Mouse (Mus musculus) heart, embryonic 15.5 days (tissue): ENCODE data around the gene Cyp4a12a. TPM values are rescaled to one million over a fixed set of nuclear protein-coding genes. Genes with fewer than 3 reads are reported as not detected.
"Not testable (repeated sequence)": the region's sequence is repeated elsewhere in the genome, so short reads cannot be mapped to it uniquely, and the experiment has no call there.

Experiments used
- ATAC-seq: fragments of 200-750 bp; cut with Nextera tagmentation; replicated peaks from 2 replicates; pipeline ENCODE4 v1.8.0; 2017; ENCODE audit warnings: low read depth, moderate TSS enrichment; ENCODE audit not compliant: insufficient number of reproducible peaks, insufficient read depth, low FRiP score
- H3K27ac ChIP-seq: fragments of 300-500 bp; sonication (generic); 2 replicates; pipeline ENCODE4 v1.5.1; 2015; ENCODE audit warnings: mild to moderate bottlenecking, inconsistent platforms
- H3K27me3 ChIP-seq: fragments of 300-500 bp; sonication (generic); 2 replicates; pipeline ENCODE4 v1.6.1; 2015; ENCODE audit warnings: inconsistent platforms
- H3K36me3 ChIP-seq: fragments of 300-500 bp; sonication (generic); 2 replicates; pipeline ENCODE4 v1.6.1; 2015; ENCODE audit warnings: mild to moderate bottlenecking, inconsistent platforms
- H3K4me1 ChIP-seq: fragments of 300-500 bp; sonication (generic); replicated peaks from 2 replicates; pipeline ENCODE4 v1.6.1; 2015; ENCODE audit warnings: inconsistent platforms
- H3K4me2 ChIP-seq: fragments of 300-500 bp; sonication (generic); 2 replicates; pipeline ENCODE4 v1.6.1; 2015; ENCODE audit warnings: inconsistent platforms, mild to moderate bottlenecking, moderate library complexity
- H3K4me3 ChIP-seq: fragments of 300-500 bp; sonication (generic); 2 replicates; pipeline ENCODE4 v1.5.1; 2015; ENCODE audit warnings: mild to moderate bottlenecking, inconsistent platforms
- H3K9ac ChIP-seq: fragments of 300-500 bp; sonication (generic); 2 replicates; pipeline ENCODE4 v1.6.1; 2015; ENCODE audit warnings: mild to moderate bottlenecking, inconsistent platforms
- H3K9me3 ChIP-seq: fragments of 300-500 bp; sonication (generic); replicated peaks from 2 replicates; pipeline ENCODE4 v1.6.1; 2016; ENCODE audit warnings: inconsistent platforms
- WGBS: fragments of 180-500 bp; shearing (Covaris S2); methylation state at CpG from one replicate; pipeline ENCODE4 v1.1.7; 2015; ENCODE audit warnings: mixed read lengths; 5-methylcytosine and 5-hydroxymethylcytosine counted together
- polyA plus RNA-seq: library from polyadenylated mRNA; unstranded; fragments of >200 nt; fragmentation: Nextera tagmentation; extraction: Ambion mirVana; gene quantifications from 2 replicates; pipeline ENCODE4 v1.2.1, GENCODE M21; 2015

The Cyp4a12a gene
- polyA plus RNA-seq: not detected in 2 replicates

DNA sequence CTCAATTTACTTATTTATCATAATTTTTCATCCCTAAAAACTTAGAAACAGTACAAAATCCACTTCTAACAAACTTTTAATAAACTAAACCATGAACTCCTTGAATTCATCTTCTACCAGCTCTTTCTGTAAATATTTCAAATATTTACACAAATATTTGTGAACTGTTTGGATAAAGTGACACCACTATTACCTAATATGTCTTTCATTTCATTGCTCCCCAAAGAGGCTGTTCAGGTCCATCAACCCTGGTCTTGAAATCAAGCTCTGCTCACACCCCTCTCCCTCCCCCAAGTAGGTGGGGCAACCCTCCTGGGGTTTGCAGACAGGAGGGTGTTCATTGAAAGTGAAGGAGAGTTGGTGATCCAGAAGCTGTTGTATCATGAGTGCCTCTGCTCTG is at the start of gene Cyp4a12a:
Cyp4a12a (plus strand) TSS at position 301 of the 400 bp plus-strand sequence.
- not testable (repeated sequence) for ATAC-seq, H3K9ac ChIP-seq, H3K4me3 ChIP-seq, H3K9me3 ChIP-seq, H3K4me2 ChIP-seq, H3K36me3 ChIP-seq, H3K27ac ChIP-seq, H3K4me1 ChIP-seq, H3K27me3 ChIP-seq

DNA sequence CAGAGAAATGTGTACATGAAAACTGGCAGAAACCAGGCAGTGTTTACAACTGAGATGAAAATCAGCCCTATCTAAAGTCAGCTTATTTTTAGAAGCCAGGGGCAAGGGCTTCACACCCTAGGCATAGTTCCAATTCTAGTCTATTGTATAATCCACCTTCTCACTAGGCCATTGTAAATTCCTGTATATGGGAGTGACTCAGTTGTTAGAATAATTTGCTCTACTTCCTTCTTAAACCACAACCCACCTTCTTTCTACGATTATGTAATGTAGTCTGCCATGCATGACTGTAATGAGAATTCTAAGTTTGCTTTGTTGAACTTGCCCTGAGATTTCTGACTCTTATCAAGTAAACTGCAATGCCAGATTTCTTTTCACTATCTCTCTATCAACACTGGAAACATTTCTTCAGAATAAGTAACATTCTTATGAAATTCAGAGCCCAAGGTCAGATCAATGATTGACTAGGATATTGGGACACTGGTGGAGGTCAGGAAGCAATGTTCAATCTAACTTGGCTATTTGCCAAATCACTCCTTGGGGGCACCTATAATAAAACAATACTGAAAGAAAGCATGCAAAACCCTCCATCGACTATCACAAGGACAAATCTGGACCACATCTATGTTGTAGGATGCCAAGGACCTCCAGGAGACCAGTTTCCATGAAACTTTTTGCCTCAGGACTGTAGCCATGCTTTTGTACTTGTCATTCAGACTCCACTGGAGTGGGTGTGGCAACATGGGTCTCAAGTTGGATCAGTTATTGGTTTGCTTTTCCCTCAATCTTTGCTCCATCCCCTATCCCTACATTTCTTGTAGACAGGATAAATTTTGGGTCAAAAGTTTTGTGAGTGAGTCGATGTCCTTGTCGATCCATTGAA is 33.9 kb upstream of the Cyp4a12a start:
- not testable (repeated sequence) for ATAC-seq, H3K36me3 ChIP-seq, H3K27ac ChIP-seq, H3K27me3 ChIP-seq, H3K4me1 ChIP-seq, H3K9ac ChIP-seq, H3K4me3 ChIP-seq, H3K9me3 ChIP-seq, H3K4me2 ChIP-seq
- 81% methylated on average over 3 of the region's 4 CpGs for WGBS

DNA sequence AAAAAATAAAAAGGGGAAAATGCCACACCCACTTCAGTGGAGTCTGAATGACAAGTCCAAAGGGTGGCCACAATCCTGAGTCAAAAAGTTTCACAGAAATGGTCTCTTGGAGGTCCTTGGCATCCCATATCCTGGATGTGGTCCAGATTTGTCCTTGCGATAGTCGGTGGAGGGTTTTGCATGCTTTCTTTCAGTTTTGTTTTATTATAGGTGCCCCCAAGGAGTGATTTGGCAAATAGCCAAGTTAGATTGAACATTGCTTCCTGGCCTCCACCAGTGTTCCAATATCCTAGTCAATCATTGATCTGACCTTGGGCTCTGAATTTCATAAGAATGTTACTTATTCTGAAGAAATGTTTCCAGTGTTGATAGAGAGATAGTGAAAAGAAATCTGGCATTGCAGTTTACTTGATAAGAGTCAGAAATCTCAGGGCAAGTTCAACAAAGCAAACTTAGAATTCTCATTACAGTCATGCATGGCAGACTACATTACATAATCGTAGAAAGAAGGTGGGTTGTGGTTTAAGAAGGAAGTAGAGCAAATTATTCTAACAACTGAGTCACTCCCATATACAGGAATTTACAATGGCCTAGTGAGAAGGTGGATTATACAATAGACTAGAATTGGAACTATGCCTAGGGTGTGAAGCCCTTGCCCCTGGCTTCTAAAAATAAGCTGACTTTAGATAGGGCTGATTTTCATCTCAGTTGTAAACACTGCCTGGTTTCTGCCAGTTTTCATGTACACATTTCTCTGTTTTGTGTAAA is 20.4 kb upstream of the Cyp4a12a start:
- WGBS: 87% methylated on average over 2 of the region's 3 CpGs
- ATAC-seq, H3K27ac ChIP-seq, H3K36me3 ChIP-seq, H3K4me1 ChIP-seq, H3K4me3 ChIP-seq, H3K4me2 ChIP-seq, H3K27me3 ChIP-seq, H3K9ac ChIP-seq, H3K9me3 ChIP-seq: not testable (repeated sequence)

DNA sequence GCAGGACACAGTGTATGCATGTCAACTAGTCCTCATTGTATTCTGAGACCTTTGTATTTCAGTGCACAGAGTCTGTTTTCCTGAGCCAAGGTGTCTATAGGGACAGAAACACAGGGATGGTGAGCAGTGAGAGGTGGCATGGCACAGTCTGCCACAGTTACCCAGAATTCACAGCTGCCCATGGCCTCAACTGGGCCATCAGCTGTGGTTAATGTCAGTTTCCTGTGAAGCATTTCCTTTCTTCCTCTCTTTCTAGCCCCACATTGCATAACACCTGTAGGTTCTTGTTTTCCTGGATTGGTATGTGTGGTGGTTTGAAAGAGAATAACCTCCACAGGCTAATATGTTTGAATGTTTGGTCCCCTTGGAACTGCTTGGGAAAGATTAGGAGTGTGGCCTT is 18.5 kb upstream of the Cyp4a12a start:
- Histone ChIP-seq H3K4me2 (peak overlapping the region; percentile 61), H3K36me3 (no peaks in the 10 kb centered on the region), H3K9me3 (no peaks in the 10 kb centered on the region), H3K4me1 (no peaks in the 10 kb centered on the region), H3K4me3 (no peak overlapping the region), H3K27me3 (no peaks in the 10 kb centered on the region), H3K27ac (no peak overlapping the region), H3K9ac (no peak overlapping the region)
- no peak for ATAC-seq

DNA sequence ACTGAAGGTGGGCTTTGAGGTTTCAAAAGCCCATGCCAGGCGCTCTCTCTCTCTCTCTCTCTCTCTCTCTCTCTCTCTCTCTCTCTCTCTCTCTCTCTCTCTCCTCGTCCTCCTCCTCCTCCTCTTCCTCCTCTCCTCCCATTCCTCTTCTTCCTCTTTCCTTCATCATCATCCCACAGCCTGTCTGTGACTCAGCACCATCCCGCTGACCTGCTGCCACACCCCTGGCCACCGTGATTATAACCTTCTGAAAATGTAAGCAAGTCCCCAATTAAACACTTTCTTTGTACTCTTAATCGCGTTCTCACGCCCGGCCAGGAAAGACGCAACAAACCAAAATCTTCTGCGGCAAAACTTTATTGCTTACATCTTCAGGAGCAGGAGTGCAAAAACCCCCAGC is 18.1 kb upstream of the Cyp4a12a start:
- not testable (repeated sequence) for ATAC-seq, H3K27ac ChIP-seq, H3K4me1 ChIP-seq, H3K9me3 ChIP-seq, H3K27me3 ChIP-seq, H3K36me3 ChIP-seq, H3K9ac ChIP-seq
- WGBS: 19% methylated on average over 10 of the region's 10 CpGs
- Histone ChIP-seq H3K4me3 (peak overlapping the region; percentile 43), H3K4me2 (peak overlapping the region; percentile 61)

DNA sequence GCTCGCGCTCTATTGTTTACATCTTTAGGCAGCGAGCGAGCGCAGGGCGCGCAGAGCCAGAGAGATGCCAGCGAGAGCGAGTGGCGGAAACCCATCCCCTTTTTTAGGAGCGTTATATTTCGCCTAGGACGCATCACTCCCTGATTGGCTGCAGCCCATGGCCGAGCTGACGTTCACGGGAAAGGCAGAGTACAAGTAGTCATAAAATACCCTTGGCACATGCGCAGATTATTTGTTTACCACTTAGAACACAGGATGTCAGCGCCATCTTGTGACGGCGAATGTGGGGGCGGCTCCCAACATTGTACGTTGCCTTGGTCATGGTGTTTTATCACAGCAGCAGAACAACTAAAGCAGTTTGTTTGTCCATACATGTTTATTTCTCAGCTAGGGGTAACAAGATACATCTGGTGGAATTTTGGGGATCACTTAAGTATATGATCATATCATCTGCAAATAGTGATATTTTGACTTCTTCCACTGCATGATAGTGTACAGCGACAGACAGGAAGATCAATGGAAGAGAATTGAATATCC is 17.5 kb upstream of the Cyp4a12a start:
- not testable (repeated sequence) for H3K9me3 ChIP-seq, H3K36me3 ChIP-seq, H3K9ac ChIP-seq, ATAC-seq, H3K27ac ChIP-seq, H3K27me3 ChIP-seq, H3K4me1 ChIP-seq
- H3K4me2 ChIP-seq: peak overlapping the region; percentile 61
- WGBS: 10% methylated on average over 23 of the region's 23 CpGs
- H3K4me3 ChIP-seq: peak overlapping the region; percentile 43

DNA sequence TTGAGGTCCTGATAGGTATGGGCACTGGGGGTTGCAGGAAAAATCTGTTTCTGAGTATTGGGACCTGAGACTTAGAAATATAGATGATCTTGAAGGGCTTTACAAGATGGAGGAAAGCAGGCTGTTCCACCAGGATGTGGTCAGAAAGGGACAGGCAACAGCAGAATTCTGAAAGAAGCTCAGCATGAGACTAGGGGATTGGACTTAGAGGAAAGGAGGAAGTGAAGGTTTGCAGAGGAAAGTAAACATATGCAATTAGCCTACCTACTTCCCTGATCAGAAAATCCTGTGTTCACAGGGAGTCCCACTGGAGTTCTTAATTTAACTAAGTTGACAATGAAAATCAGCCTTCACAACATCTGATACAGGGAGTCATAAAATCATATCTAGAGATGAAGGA is 26.9 kb downstream of the Cyp4a12a start:
- H3K4me2 ChIP-seq, H3K27ac ChIP-seq, H3K36me3 ChIP-seq, H3K9ac ChIP-seq, H3K4me1 ChIP-seq, ATAC-seq, H3K4me3 ChIP-seq, H3K9me3 ChIP-seq, H3K27me3 ChIP-seq: not testable (repeated sequence)

DNA sequence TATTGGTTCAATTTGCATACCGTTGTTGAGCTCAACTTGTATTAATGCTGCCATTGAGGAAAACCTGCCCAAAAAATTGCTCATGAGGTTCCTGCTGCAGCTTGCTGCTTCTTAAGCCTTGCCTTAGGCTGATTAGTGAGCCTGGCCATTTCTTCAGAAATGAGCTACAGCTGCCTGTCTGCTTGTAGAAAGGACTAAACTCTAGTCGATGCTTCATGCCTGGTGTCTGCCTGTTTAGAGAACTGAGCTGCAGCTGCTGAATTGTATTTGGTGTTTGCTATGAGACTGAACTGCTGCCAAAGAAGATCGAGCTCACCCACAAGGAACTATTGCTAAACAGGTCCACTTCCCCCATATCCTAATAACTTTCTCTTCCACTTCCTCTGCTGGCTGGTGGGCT is 66.8 kb downstream of the Cyp4a12a start:
- H3K4me2 ChIP-seq, H3K4me3 ChIP-seq, H3K36me3 ChIP-seq, ATAC-seq, H3K27ac ChIP-seq, H3K9me3 ChIP-seq, H3K4me1 ChIP-seq, H3K27me3 ChIP-seq, H3K9ac ChIP-seq: not testable (repeated sequence)
- WGBS: 76% methylated on average over 3 of the region's 3 CpGs

DNA sequence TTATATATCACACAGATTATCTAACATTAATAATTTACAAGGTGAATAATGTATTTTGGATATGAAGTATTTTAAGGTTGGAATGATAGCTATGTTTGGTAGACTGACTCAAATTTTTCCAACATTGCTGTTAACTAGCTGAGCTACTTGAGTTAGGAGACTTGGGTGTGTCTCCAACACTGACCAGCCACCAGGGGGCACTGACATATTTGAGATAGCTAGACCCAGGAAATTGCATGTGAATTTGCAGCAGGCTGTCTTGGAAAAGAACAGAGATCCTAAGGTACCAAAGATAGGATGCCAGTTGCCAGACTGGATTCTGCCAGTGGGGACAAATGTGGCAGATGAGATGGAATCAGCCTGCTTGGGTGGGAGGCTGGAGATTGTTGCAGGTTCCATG is 69.2 kb downstream of the Cyp4a12a start:
- H3K4me2 ChIP-seq: not testable (repeated sequence)

More for the DNA sequence above, 69.2 kb downstream of the Cyp4a12a start:
- ATAC-seq, H3K4me1 ChIP-seq, H3K9ac ChIP-seq, H3K27me3 ChIP-seq, H3K36me3 ChIP-seq, H3K27ac ChIP-seq, H3K9me3 ChIP-seq, H3K4me3 ChIP-seq: not testable (repeated sequence)
